Mouse (Mus musculus) heart, embryonic 16.5 days (tissue): ENCODE measurements at regions not wholly inside any gene's neighbourhood (a gene's known extent, or its start where the extent isn't known, plus 50 kb on each side); places are given as distances from the start of the nearest gene placed in this dataset.

ENCODE experiments used
- ATAC-seq: fragments of 200-750 bp; cut with Nextera tagmentation; replicated peaks from 2 replicates; pipeline ENCODE4 v1.8.0; 2017; ENCODE audit warnings: moderate number of reproducible peaks; ENCODE audit not compliant: insufficient read depth, low FRiP score; ENCODE audit errors: extremely low read depth
- H3K27ac ChIP-seq: fragments of 300-500 bp; sonication (generic); 2 replicates; pipeline ENCODE4 v1.5.1; 2014; ENCODE audit warnings: mild to moderate bottlenecking, low read length, control low read depth, moderate library complexity
- H3K27me3 ChIP-seq: fragments of 300-500 bp; sonication (generic); 2 replicates; pipeline ENCODE4 v1.6.1; 2014; ENCODE audit warnings: low read length, mixed read lengths; ENCODE audit not compliant: control insufficient read depth, insufficient read depth
- H3K36me3 ChIP-seq: fragments of 300-500 bp; sonication (generic); 2 replicates; pipeline ENCODE4 v1.6.1; 2014; ENCODE audit not compliant: control insufficient read depth, insufficient read depth
- H3K4me1 ChIP-seq: fragments of 300-500 bp; sonication (generic); 2 replicates; pipeline ENCODE4 v1.6.1; 2014; ENCODE audit warnings: low read length, mixed read lengths; ENCODE audit not compliant: control insufficient read depth, insufficient read depth
- H3K4me2 ChIP-seq: fragments of 300-500 bp; sonication (generic); 2 replicates; pipeline ENCODE4 v1.6.1; 2014; ENCODE audit warnings: low read depth, mild to moderate bottlenecking, control low read depth, low read length
- H3K4me3 ChIP-seq: fragments of 300-500 bp; sonication (generic); 2 replicates; pipeline ENCODE4 v1.5.1; 2014; ENCODE audit warnings: mild to moderate bottlenecking, control low read depth, low read length
- H3K9ac ChIP-seq: fragments of 300-500 bp; sonication (generic); 2 replicates; pipeline ENCODE4 v1.6.1; 2014; ENCODE audit warnings: low read length, control low read depth
- H3K9me3 ChIP-seq: fragments of 300-500 bp; sonication (generic); replicated peaks from 2 replicates; pipeline ENCODE4 v1.6.1; 2016; ENCODE audit warnings: low read length; ENCODE audit not compliant: control insufficient read depth
- WGBS: fragments of 180-500 bp; shearing (Covaris S2); extraction: QIAGEN DNeasy Blood & Tissue Kit; methylation state at CpG from one replicate; pipeline ENCODE4 v1.1.7; 2014; 5-methylcytosine and 5-hydroxymethylcytosine counted together

GRCm38 (mm10) chr13:44594645-44595044 is 134.6 kb upstream of the Jarid2 start:
- H3K4me3 ChIP-seq = no peak overlapping the region
- ATAC-seq = no peak
- no peak overlapping the region for H3K9ac ChIP-seq
- H3K27me3 ChIP-seq = no peaks in the 10 kb centered on the region
- no peaks in the 10 kb centered on the region for H3K4me1 ChIP-seq
- H3K27ac ChIP-seq = no peak overlapping the region
- WGBS = 88% methylated on average over 5 of the region's 5 CpGs
- H3K4me2 ChIP-seq = no peak overlapping the region
- H3K9me3 ChIP-seq = peaks cover 4% of the 10 kb centered on the region; the same call in 1 of the 2 replicates
- no peaks in the 10 kb centered on the region for H3K36me3 ChIP-seq

- 65% methylated on average over 1 of the region's 1 CpGs for WGBS
- no peaks in the 10 kb centered on the region for H3K4me1 ChIP-seq
- H3K4me2 ChIP-seq = no peak overlapping the region
- no peak for ATAC-seq
- peaks cover 4% of the 10 kb centered on the region; the same call in 1 of the 2 replicates for H3K9me3 ChIP-seq
- no peak overlapping the region for H3K27ac ChIP-seq
- no peaks in the 10 kb centered on the region for H3K27me3 ChIP-seq
- H3K36me3 ChIP-seq = no peaks in the 10 kb centered on the region
- no peak overlapping the region for H3K4me3 ChIP-seq
- H3K9ac ChIP-seq = no peak overlapping the region
Observed at GRCm38 (mm10) chr13:44597666-44598065, 131.6 kb upstream of the Jarid2 start.

DNA sequence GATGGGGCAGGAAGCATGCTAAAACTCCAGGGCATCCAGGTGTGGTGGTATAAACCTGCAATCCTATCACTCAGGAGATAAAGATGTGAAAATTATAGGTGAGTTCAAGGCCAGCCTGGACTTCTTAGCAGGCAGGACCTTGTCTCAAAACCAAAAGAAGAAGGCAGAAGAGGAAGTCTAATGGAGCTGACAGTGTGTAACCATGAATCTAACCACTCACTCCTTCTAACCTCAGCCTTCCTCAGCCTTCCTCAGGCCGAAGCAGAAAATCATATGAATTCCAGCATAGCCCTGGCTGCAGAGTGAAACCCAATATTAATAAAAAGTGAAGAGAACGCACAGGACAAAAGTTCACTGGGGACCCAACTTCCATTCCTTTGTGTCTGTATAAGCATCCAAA is 128.2 kb upstream of the Jarid2 start:
- no peaks in the 10 kb centered on the region for H3K36me3 ChIP-seq
- no peak overlapping the region for H3K4me2 ChIP-seq
- no peak overlapping the region for H3K27ac ChIP-seq
- no peaks in the 10 kb centered on the region for H3K27me3 ChIP-seq
- H3K9me3 ChIP-seq = no peaks in the 10 kb centered on the region
- no peaks in the 10 kb centered on the region for H3K4me1 ChIP-seq
- no peak overlapping the region for H3K9ac ChIP-seq
- no peak overlapping the region for H3K4me3 ChIP-seq
- no peak for ATAC-seq
- 89% methylated on average over 2 of the region's 2 CpGs for WGBS

DNA sequence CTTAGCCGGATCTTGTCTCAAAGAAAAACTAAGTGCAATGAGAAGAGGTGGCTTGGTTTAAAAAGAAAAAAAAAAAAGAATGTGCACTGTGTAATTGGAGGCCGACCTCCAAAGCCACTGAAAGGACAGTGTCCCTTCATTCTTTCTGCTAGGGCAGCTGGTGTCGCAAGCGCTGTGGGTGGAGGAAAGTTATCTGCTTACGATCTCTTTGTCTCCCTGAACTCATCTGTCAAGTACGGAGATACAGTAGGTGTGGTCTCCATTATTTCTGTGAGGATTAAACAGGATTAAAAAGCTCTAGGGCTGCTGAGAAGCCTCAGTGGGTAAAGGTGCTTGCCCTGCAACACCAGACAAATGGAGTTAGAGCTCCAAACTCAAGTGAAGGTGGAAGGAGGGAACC is 126.6 kb upstream of the Jarid2 start:
- Histone ChIP-seq H3K9ac (no peak overlapping the region), H3K9me3 (no peaks in the 10 kb centered on the region), H3K27ac (no peak overlapping the region), H3K27me3 (no peaks in the 10 kb centered on the region), H3K4me3 (no peak overlapping the region), H3K4me2 (no peak overlapping the region), H3K4me1 (peaks cover 3% of the 10 kb centered on the region), H3K36me3 (no peaks in the 10 kb centered on the region)
- WGBS = 58% methylated on average over 6 of the region's 6 CpGs
- no peak for ATAC-seq

DNA sequence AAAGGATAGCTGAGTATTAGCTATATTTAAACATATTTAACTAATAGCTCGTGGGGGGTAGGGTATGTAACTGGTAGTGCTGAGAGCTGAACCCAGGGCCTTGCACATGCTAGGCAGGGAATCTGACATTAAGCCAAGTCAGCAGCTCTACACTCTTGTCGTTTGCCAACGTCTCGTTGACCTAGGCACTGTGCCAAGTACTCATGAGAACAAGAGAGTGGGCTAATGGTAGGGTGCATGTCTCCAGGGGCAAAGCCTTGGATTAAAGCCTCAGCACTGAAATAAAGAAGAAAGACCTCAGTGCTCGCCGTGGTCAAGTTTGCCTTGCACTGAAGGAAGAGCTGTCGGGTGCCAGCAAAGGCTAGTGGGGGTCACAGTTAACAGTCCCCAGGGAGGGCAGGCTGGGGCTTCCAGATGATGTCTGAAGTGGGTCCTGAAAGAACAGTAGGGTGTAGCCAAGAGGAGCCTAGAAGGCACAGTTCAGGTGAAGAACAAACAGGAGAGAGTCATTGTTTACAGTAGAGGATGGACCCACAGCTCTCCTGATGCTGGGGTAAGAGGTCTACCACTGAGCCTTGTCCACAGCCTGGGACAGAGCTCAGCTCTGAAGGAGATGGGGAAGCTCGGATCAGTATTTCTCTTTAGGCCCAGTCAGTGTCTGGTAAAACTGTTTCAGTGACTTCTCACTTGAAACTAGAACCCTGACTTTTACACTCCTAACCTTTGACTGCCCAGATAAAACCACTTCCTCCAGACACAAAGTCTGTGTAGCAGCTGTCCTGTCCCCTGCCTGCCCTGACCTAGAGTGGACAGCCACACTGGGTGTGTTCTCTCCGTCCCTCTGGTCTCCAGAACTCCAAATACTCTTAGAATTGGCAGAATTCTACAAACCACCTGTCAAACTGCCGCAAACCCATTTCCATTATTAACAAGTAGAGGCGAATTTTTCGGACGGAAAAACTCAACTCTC is 121.7 kb upstream of the Jarid2 start:
- no peak for ATAC-seq

DNA sequence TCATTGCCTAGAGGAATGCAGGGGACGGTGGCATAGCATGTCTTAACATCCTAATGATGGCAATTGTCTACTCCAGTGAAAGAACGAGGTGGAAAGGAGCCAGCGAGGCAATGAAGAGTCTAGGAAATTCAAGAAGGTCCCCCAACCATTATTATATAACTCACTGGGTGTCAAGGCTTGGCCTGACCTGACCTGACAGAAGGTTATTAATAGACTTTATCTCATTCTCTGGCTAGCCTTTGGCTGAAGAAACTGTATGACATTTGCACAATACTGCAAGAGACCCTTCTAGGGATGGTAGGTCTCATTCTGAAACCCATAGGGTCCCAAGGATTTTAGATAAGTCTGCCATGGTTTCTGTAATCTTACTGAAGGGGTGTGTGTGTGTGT is 121.0 kb upstream of the Jarid2 start:
- H3K36me3 ChIP-seq = no peaks in the 10 kb centered on the region
- no peak overlapping the region for H3K4me2 ChIP-seq
- no peak for ATAC-seq
- H3K27ac ChIP-seq = 0 out of 2 replicates have a peak overlapping the region, but pooled peaks have one; percentile 26
- H3K9ac ChIP-seq = no peak overlapping the region
- H3K4me1 ChIP-seq = peaks cover 13% of the 10 kb centered on the region
- no peaks in the 10 kb centered on the region for H3K9me3 ChIP-seq
- 84% methylated on average over 3 of the region's 3 CpGs for WGBS
- H3K4me3 ChIP-seq = no peak overlapping the region
- no peaks in the 10 kb centered on the region for H3K27me3 ChIP-seq

More for the DNA sequence above, 121.7 kb upstream of the Jarid2 start:
- no peaks in the 10 kb centered on the region for H3K9me3 ChIP-seq
- H3K4me2 ChIP-seq = no peak overlapping the region
- WGBS = 64% methylated on average over 13 of the region's 13 CpGs
- no peak overlapping the region for H3K27ac ChIP-seq
- H3K36me3 ChIP-seq = no peaks in the 10 kb centered on the region
- H3K4me3 ChIP-seq = no peak overlapping the region
- no peaks in the 10 kb centered on the region for H3K27me3 ChIP-seq
- H3K9ac ChIP-seq = no peak overlapping the region
- H3K4me1 ChIP-seq = peaks cover 13% of the 10 kb centered on the region

GRCm38 (mm10) chr13:44608681-44609335 is 120.5 kb upstream of the Jarid2 start:
- ATAC-seq = no peak; the same call in 1 of the 2 replicates
- no peak overlapping the region for H3K9ac ChIP-seq
- H3K4me2 ChIP-seq = no peak overlapping the region
- WGBS = 33% methylated on average over 11 of the region's 11 CpGs
- H3K36me3 ChIP-seq = no peaks in the 10 kb centered on the region
- peak overlapping the region; percentile 26; the same call in 1 of the 2 replicates for H3K27ac ChIP-seq
- H3K9me3 ChIP-seq = no peaks in the 10 kb centered on the region
- H3K4me1 ChIP-seq = peaks cover 13% of the 10 kb centered on the region
- no peaks in the 10 kb centered on the region for H3K27me3 ChIP-seq
- H3K4me3 ChIP-seq = no peak overlapping the region

GRCm38 (mm10) chr13:44609606-44610005 is 119.7 kb upstream of the Jarid2 start:
- WGBS = 84% methylated on average over 5 of the region's 5 CpGs
- no peak overlapping the region for H3K4me3 ChIP-seq
- no peaks in the 10 kb centered on the region for H3K27me3 ChIP-seq
- no peaks in the 10 kb centered on the region for H3K9me3 ChIP-seq
- no peaks in the 10 kb centered on the region for H3K36me3 ChIP-seq
- H3K4me2 ChIP-seq = no peak overlapping the region
- no peak for ATAC-seq
- H3K27ac ChIP-seq = no peak overlapping the region
- H3K9ac ChIP-seq = no peak overlapping the region
- H3K4me1 ChIP-seq = peaks cover 13% of the 10 kb centered on the region

DNA sequence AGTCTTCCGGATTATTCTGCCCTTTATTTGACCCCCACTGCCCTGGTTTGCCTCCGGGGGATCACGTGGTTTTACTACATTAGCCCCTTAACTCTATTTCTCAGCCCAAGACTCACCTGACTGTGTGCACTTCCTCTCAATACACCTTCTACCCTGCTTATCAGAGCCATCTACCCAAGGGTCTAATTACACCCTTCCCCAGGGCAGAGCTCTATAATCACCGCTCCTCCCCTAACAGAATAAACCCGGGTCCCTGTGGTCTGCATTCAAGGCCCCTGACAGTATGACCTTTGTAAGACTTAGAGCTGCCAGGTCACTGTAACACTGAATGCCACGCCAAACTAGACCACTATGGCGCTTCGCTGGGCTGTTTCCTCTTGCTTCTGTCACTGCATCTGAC is 113.6 kb upstream of the Jarid2 start:
- no peak overlapping the region for H3K4me3 ChIP-seq
- no peaks in the 10 kb centered on the region for H3K4me1 ChIP-seq
- H3K9ac ChIP-seq = no peak overlapping the region
- WGBS = 73% methylated on average over 8 of the region's 8 CpGs
- ATAC-seq = no peak
- H3K27ac ChIP-seq = no peak overlapping the region
- no peak overlapping the region for H3K4me2 ChIP-seq
- H3K36me3 ChIP-seq = no peaks in the 10 kb centered on the region
- H3K9me3 ChIP-seq = no peaks in the 10 kb centered on the region
- no peaks in the 10 kb centered on the region for H3K27me3 ChIP-seq
